Mouse (Mus musculus) kidney, adult 9 months (tissue): ENCODE measurements around the gene Gda.

Experiments used
- DNase-seq: peaks from one replicate; pipeline ENCODE4 v3.0.0; 2022

Gda gene

DNA sequence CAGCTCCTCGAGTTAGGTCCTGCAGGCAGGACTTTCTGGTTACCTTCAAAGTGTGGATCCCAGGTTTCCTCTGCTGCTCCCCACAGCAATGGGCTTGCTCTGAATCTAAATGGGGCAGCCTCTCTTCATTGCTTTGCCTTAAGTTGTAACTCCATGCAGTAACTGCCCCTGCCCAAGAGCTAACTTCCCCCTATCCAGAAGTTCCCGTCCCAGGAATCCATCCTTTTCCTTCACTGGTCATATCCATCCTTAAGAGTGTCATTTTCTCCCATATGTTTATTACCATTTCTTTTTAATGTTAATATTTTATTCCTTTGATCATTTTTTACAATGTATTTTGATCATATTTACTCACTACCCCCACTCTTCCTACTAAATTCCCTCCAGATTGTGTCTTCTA, at the start of gene Gda:
Gene Gda, minus strand, starts transcription at position 101 of the 400 bp plus-strand sequence.
- no peak for DNase-seq

DNA sequence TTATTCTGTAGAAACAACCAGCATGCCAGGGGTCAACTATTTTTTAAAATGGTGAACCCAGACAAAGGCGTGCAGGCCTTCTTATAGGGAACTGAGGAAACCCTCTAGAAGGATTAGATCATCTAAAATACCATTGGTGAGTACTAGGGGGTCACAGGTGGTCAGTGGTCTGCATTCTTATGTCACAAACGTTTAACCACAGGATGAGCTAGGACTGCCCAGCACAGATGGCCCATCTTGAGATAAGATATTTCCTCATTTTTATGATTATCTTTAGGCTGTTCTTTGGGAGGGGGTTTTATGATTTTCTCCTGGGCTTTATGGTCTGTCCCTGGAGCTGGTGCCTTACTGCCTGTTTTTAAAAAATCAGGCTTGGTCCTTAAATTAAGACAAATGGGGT, 47.0 kb upstream of the Gda start:
- DNase-seq = no peak

DNA sequence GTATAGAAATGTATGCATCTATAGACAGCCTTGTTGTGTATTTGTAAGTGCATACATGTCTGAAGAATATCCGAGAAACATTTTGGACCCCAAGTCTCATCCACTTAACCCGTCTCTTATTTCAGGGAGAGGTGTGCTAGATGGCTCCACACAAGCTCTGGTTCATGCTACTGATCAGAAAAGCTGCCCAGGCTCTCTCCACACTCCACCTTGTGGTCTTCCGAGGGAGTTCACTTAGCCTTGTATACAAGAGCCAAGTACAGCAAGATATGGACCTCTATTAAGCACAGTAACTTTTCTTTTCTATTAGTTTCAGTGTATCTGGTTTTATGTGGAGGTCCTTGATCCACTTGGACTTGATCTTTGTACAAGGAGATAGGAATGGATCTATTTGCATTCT, 36.9 kb upstream of the Gda start:
- peak; percentile 74 for DNase-seq

DNA sequence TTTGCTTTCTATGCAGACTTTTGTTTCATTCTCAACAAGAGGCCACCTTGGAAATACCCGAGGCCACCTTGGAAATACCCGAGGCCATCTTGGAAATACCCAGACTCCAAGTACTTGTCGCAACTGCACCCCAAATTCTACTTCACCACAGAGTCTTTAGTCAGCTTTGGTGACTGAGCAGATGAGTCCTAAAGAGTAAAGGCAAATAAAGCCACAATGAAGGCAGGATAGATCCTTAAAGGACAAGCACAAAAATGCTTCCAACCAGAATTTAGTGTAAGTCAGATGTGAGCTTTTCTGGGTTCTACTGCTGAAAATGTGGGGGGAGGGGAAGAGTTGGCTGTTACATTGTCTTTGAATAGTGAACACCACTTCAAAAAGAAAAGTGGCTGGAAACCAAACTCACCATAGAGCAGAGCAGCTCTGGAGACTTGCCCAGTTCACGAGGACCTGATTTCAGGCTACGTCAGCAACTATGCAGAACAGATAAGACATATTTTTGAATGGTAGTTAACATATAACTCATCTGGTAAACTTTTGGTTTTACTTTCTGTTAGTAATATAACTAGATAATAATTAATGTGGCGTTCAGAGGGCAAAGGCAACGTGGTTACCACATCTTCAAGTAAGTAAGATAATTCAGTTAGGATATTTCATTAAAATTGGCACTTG, 34.5 kb upstream of the Gda start:
- peak; percentile 66 for DNase-seq

DNA sequence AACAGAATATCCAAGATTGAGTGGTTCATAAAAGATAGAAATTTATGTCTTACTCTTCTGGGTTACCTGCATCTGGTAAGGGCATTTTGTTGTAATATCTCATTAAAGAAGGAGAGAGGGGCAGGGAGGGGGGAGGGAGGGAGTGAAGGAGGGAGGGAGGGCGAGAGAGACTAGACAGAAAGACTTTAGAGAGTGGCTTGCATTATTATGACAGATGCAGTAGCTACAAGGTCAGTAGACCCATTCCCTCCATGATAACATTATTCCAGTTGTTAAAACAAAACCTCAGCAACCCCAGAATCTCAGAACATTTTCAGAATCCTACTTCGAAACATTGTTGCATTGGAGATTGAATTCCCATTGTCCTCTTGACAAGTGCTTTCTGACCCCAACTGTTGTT, 33.9 kb upstream of the Gda start:
- DNase-seq = no peak

DNA sequence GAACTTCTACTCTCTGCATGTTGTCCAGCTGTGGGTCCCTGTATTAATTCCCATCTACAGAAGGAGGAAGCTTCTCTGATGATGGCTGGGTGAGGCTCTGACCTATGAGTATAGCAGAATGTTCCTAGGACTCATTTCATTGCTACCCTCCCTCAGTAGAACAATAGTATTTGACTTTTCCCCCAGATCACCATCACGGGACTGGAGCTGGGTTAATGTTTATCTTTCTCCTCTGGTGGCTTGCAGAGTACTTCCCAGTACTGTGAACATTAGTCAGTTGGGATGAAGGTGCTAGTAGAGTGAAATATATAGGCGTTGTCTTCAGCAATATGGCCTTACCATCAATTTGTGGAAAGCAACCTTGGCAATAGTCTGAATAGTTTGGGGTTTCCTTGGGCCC, 31.5 kb upstream of the Gda start:
- peak; percentile 80 for DNase-seq

DNA sequence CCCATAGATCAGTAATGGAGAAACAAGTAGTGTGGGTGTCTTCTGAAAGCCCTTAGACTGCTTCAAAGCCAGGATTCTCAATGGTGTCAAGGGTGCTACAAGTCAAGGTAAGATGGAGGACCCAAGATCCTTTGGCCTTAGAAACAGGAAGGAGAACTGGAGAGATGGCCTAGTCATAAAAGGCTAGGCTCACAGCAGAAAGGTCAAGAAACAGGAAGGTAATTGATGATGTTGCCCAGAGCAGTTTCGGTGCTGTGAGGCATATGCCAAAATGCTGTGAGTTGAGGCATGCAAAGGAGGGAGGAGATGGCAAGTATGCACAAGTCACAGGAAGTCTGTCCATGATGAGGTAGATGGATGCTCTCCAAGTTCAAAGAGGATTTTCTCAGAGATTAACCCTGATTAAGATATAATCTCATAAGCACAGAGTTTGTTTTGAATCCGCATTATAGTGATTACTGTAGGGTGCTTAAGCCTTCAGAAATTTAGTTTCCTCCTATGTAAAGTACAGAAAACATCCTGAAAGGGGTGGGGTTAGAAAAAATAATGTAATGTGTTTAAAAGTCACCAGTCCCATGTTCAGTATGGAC, 26.2 kb upstream of the Gda start:
- no peak for DNase-seq

DNA sequence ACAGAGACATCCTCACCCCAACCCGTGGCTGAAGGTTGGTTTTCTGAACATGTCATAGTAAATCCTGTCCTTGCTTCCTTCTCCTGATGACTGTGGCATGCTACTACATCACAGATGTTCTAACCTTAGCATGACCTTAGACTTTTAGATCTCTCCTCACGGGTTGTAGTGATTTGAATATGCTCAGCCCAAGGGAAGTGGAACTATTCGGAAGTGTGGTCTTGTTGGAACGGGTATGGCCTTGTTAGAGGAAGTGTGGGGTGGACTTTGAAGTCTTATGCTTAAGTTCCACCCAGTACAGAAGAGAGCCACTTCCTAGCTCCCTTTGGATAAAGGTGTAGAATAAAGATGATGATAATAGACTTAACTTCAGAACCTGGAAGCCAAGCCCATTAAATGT, 22.6 kb upstream of the Gda start:
- DNase-seq = no peak

DNA sequence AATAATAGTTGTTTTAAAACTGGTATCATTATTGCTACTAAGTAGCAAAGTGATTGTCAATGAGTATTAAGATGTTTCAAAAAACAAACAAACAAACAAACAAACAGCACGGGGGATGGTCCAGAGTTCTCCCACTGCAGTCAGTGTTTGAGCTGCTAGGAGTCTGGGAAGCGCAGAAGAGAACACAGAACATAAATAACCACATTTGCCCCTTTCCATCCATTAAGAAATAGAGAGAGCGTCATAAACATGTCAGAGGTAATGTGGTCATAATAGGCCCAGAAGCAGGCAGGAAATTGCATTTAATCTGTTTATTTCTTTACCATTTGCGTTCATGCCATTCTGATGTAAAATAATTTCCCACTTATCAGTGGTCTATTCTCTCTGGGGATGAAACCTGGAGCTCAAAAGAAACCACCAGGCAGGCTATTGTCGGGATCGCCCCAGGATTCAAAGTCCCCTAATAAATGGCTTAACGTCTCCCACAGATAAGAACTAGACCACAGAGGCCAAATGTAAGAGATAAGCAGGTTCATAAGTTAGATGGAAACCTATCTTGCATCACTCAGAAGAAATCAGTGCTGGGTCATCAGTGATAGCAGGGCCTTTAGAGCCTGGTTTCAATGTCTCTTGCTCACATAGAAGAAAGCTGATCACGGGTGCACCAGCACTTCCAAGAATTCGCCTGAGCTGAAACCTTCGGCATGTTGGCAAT, 20.7 kb upstream of the Gda start:
- DNase-seq = no peak

DNA sequence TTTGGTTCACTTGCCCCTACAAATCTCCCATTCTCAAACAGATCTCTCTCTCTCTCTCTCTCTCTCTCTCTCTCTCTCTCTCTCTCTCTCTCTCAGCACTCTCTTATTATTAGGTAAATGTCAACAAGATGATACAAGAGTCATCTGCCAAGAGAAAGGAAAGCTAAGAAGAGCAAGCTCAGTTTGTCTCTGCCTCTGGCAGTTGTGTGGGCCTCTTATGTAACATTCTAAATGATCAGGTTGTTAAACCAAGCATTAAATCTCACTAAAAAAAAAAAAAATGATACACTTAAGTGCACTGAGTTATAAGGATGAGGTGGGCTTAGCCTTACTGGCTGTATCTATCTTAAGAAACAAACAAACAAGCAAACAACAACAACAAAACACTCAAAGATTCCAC, 18.1 kb upstream of the Gda start:
- peak; percentile 61 for DNase-seq

DNA sequence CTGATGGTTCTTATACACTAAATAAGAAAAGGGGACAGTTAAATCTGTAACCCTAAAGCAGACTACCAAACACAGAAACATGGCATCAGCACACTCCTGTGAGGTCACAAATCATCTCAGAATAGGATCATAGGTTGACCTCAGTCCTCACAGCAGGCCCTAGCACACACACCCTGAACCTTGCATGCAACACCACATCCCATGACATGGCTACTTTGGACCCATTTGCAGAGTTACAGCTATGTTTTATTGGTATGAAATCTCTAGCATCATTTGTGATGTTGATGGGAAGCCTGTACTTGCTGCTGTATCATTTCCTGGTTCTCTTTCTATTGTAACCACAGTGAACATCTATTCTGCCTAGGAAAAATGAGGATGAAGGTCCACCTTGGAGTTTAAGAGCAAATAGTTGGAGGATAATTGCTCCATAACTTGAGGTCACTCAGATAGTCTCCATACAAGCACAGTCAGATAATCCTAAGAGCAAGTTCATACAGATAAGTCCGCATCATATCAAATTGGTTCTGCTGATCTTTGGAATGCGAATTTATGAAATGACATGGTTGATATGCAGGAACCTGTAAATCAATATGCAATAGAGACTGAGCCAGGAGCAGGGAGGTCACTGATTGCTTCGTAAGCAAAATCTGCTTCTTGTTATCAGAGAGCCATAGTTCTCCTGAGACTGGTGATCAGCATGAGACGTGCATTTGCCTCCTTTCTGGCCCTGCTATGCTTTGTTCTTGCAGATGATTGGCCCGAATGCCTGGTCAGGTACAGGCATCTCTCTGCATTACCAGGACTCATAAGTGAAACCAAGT, 14.1 kb upstream of the Gda start:
- DNase-seq = no peak

DNA sequence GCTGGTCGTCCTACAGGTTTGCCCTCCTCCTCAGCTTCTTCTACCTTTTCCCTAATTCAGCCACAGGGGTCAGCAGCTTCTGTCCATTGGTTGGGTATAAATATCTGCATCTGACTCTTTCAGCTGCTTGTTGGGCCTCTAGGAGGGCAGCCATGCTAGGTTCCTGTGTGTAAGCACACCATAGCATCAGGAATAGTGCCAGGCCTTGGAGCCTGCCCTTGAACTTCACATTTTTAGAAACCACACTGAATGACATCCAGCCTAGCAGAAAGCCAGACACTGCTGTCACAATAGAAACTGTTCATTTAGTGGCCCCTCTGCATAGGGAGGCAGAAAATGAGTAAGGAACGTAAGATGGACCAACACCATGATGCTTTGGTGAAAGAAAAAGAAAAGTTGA, 8.9 kb upstream of the Gda start:
- DNase-seq = no peak

DNA sequence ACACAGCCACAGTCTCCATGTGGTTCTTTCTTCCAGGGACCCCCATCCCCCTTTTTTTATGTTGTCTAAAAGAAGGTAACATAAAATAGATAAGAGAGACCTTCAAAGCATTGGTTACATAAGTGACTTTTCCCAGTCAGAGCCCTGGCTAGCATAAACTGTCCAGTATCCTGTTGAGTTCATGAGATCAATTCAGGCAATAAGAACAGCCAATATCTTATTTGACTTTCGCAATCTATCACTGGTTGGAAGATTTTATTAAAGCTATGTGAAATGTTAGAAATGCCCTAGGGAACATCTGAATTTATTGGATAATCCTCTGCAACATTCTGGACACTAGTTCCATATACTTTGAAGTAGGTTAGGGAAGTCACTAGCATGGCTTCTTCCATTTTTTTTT, 7.8 kb upstream of the Gda start:
- DNase-seq = no peak

DNA sequence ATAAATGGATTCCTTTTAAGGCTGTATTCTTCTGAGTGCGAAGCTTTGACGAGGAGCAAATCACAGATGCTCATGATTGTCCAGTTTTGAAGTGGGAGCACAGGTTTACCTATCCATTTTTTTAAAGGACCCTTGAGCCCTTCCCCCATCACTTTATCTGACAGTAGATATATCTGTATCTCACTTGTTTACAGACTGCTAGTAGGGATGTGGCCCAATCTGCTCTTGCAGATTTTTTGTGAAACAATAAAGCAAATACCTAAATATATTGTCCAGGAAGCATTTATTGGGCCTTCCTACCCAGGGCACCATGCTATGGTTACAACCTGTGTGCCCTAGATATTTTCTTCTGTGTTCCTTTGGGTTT, 6.8 kb upstream of the Gda start:
- no peak for DNase-seq

DNA sequence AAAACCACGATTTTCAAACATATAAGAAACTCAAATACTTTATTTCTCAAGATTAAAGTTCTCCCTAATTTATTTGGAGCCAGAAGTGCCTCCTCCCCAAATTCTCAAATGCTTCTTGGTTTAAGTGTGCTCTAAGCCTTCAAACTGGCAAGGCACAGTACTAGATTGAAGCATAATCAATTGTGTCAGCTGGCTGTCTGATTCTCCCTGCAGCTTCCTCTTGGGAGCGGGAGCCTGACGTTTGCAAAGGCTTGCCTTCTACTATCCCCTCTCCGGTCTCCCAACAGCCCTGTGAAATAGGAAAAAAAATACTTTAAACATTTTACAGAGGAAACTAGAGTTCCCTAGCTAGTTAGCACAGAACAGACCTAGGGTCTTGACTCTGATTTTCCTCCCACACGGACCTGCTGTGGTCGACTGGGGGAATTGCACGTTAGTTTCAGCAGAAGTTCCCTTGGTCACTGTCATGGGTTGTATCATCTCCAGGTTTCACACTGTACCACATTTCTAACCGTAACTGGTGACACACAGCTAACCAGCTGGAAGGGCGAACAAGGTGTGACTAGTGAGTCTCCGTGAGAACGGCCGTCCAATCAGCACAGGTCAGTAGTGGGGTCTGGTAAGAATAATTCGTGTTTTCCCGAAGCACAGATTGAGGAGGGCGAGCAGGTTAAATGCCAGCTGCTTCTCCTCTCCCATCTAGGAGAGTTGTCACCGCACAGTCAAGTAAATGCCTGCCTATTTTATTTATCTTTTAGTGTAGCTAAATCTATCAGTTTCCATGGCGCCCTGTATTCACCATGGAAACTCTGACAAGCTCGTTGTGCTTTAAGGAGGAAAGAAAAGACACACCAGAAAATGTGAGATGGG, 6.2 kb upstream of the Gda start:
- DNase-seq = no peak

DNA sequence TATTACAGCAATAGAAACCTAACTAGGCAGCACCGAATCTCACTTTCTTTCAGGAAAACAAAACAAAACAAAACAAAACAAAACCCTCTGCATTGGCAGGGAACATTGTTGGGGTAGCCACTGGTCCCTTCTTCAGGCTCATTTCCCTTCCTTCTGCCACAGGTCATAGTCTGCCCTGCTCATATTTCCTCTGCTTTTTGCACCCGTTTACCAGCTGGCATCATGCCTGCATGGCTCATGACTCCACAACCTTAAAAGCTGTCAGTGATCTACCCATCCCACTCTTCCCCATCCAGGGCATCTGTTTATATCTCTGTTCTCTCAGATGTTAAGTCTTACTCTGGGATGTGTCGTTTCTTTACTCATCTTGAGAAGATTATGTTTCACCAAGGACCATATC, 5.3 kb upstream of the Gda start:
- DNase-seq = no peak

DNA sequence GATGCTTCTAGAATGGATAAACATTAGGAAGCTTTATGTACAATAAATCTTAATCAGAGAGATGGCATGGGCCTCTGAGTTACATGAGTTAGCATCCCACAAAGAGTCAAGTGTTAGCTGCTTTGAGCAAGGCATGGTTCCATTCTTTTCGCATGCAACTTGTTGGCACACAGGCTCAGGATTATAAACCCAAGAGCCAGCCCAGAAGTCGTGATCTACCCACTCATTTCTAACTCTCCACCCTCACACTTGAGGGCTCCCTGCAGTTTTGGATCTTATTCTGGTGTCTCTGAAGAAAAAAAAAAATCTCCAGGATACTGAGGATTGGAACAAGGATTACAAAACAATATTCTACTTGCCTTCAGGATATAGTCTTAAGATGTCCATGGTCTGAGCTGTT, 4.5 kb upstream of the Gda start:
- no peak for DNase-seq

DNA sequence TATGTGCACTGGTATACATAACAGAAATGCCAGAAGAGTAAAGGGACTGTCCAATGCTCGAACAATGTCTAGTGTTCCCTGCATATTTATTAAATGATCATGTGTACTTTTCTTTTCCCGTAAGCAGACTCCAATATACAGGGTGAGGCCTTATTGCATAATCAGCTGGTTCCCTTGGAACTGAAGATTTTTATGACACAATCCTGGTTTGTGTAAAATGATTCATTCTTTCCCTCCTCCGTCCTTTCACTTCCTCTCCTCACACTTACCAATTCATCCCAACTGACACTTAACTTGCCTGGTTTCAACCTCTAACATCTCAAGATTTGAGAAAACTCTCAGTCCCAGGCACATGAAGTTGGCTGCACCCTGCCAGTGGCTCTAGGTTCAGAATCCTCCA, 3.5 kb upstream of the Gda start:
- DNase-seq = no peak

DNA sequence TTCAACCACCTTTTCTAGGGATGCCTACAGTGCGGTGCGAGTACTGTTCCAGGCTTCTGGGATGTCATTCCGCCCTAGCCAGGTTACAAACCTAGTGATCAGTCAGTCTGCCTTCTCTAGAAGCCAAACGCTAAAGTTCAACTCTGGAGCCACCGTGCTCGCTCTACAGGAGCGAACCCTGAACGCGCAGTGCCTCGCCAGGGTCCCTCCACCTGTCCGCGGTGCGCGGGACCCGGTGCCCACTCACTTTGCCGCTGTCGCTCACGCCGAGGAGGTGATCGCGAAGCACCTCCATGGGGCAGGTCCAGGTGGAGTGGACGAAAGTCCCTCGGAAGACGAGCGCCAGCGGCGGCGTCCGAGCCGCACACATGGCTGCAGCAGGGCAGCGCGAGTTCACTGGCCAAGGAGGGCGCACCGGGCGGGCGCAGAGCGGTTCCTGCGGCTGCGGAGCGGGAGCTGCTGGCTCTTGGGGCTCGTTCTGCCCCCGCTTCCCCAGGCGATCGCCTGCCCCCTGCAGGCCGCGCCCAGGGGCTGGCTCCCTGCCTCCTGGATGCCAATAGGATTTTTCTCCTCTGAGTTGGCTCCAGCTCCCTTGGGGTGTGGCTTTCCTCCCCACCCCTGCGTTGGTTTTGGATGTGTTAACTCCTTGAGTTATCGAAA, 994 bp downstream of the Gda start:
- peak; percentile 82 for DNase-seq

DNA sequence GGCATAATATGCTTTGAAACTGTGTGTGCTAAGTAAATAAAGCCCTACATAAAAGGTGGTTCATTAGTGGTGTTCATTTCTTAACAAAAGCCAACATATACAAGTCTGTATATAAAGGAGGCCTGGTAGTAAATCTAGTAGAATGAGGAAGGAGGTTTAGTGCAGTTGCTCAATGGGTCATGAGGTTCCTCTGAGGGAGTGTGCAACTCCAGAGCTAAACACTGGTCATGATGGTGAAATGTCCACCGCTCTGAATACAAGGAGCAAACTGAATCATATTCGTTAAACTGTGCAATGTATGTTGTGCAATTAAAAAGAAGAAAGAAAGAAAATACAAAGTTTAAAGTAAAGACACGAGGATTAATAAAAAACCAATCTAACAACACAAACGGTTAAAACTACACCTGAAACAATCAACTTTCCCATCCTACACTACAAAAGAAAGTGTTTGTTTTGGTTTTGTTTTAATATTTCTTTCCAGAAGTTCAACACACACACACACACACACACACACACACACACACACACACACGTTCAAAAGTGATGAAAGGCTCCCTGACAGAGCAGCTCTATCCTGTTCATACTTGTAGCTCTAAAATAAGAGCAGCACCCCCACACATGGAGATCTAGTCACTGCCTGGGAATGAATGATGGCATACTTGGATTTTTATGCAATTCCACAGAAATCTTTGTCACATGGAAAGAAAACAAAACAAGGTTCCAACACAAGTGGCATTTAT, 11.9 kb downstream of the Gda start:
- no peak for DNase-seq

DNA sequence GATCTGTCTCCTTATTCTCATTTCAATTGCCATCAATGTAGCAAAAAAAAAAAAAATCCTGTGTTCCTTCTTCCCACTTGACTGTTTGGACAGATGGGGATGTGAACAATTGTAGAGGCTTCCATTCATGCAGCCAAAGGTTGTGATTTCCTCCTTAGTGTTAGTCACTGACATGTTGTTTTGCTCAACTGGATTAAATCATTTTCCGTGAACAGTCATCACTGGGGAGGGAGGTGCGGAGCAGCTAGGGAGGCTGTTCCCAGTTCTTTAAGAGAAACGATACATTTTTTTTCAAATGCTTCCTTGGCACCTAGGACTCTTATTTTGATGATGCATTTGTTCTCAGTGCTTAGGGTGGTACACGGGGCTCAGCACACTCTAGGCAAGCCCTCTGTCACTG, 15.8 kb downstream of the Gda start:
- DNase-seq = no peak
